Mouse (Mus musculus): ENCODE measurements around the gene Eps15.

- TF ChIP-seq CTCF (IDR thresholded peaks at IDR 0.05; ENCODE audit: low read depth) (no peak), EP300 (IDR thresholded peaks at IDR 0.05; ENCODE audit: low read depth) (no peak)
Observed at GRCm38 (mm10) chr4:109341222-109341621, 61.2 kb downstream of the Eps15 start.

Measured in liver, embryonic 14.5 days (tissue).